Mouse (Mus musculus) neural tube, embryonic 13.5 days (tissue): ENCODE results near the gene Cntn5. TPM values are rescaled to one million over a fixed set of nuclear protein-coding genes. Genes with fewer than 3 reads are reported as not detected.

ENCODE experiments used
- ATAC-seq: fragments of 200-750 bp; cut with Nextera tagmentation; 2 replicates; pipeline ENCODE4 v1.8.0; 2017; ENCODE audit warnings: low read depth, mild to moderate bottlenecking, moderate TSS enrichment, moderate library complexity
- H3K27ac ChIP-seq: fragments of 300-500 bp; sonication (generic); replicated peaks from 2 replicates; pipeline ENCODE4 v1.5.1; 2015; ENCODE audit warnings: moderate library complexity, mild to moderate bottlenecking, inconsistent platforms
- H3K27me3 ChIP-seq: fragments of 300-500 bp; sonication (generic); 2 replicates; pipeline ENCODE4 v1.6.1; 2015; ENCODE audit warnings: mild to moderate bottlenecking, inconsistent platforms
- H3K36me3 ChIP-seq: fragments of 300-500 bp; sonication (generic); 2 replicates; pipeline ENCODE4 v1.6.1; 2015; ENCODE audit warnings: mild to moderate bottlenecking, inconsistent platforms
- H3K4me1 ChIP-seq: fragments of 300-500 bp; sonication (generic); replicated peaks from 2 replicates; pipeline ENCODE4 v1.6.1; 2015; ENCODE audit warnings: inconsistent platforms
- H3K4me2 ChIP-seq: fragments of 300-500 bp; sonication (generic); 2 replicates; pipeline ENCODE4 v1.6.1; 2015; ENCODE audit warnings: inconsistent platforms, mild to moderate bottlenecking, moderate library complexity
- H3K4me3 ChIP-seq: fragments of 300-500 bp; sonication (generic); 2 replicates; pipeline ENCODE4 v1.5.1; 2015; ENCODE audit warnings: mild to moderate bottlenecking, inconsistent platforms
- H3K9ac ChIP-seq: fragments of 300-500 bp; sonication (generic); 2 replicates; pipeline ENCODE4 v1.6.1; 2015; ENCODE audit warnings: moderate library complexity, mild to moderate bottlenecking, inconsistent platforms
- H3K9me3 ChIP-seq: fragments of 300-500 bp; sonication (generic); 2 replicates; pipeline ENCODE4 v1.6.1; 2016; ENCODE audit warnings: inconsistent platforms
- WGBS: fragments of 180-500 bp; shearing (Covaris S2); methylation state at CpG from one replicate; pipeline ENCODE4 v1.1.7; 2015; 5-methylcytosine and 5-hydroxymethylcytosine counted together
- polyA plus RNA-seq: library from polyadenylated mRNA; unstranded; fragments of >200 nt; fragmentation: Nextera tagmentation; extraction: Ambion mirVana; gene quantifications from 2 replicates; pipeline ENCODE4 v1.2.1, GENCODE M21; 2015

Gene Cntn5
- polyA plus RNA-seq, 1 experiment from 2014 or later: 14.4 TPM

DNA sequence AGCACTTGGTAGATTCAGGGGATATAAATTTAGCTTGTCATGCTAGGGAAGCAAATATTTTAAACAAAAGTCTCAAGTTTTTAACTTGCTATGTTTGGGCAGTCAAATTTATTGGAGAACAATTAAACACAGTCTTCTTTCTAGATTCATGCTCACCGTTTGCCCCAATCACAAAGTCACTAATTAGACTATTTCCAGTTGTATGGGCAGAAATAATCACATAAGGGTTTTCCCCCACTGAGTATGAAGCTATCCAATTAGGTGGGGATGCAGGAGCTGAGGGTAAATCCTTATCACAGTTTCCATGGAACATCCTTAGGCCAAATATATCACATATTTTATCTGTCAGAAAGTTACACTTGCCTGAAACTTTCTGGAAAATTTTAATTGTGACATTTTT lies 788.0 kb downstream of the Cntn5 start:
- no peaks in the 10 kb centered on the region for H3K9me3 ChIP-seq
- H3K4me1 ChIP-seq: no peaks in the 10 kb centered on the region
- H3K27ac ChIP-seq: no peak overlapping the region
- H3K4me3 ChIP-seq: no peak overlapping the region
- no peaks in the 10 kb centered on the region for H3K36me3 ChIP-seq
- ATAC-seq: no peak
- 74% methylated on average over 1 of the region's 1 CpGs for WGBS
- H3K9ac ChIP-seq: no peak overlapping the region
- no peaks in the 10 kb centered on the region for H3K27me3 ChIP-seq
- H3K4me2 ChIP-seq: no peak overlapping the region

DNA sequence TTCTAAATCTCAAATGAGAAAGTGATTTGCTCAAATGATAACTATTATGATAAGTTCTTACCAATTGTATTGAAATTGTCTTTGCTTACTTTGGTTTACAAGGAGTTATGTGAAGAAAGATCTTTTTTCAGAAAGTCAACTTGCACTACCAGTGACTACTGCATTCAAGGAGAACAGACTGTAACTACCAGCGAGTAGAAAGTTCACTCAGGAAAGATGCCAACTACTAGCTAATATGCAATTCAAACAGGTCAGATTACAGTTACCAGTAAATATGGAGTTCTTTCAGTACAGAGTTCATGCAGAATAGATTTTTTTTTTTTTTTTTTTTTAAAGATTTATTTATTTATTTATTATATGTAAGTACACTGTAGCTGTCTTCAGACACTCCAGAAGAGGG lies 795.4 kb downstream of the Cntn5 start:
- 0 out of 2 replicates have a peak, but pooled peaks cover 9% of the 10 kb centered on the region for H3K4me1 ChIP-seq
- H3K9ac ChIP-seq: no peak overlapping the region
- H3K36me3 ChIP-seq: no peaks in the 10 kb centered on the region
- ATAC-seq: no peak
- no peak overlapping the region for H3K27ac ChIP-seq
- no peak overlapping the region for H3K4me2 ChIP-seq
- no peaks in the 10 kb centered on the region for H3K27me3 ChIP-seq
- WGBS: 90% methylated on average over 1 of the region's 1 CpGs
- no peaks in the 10 kb centered on the region for H3K9me3 ChIP-seq
- no peak overlapping the region for H3K4me3 ChIP-seq

DNA sequence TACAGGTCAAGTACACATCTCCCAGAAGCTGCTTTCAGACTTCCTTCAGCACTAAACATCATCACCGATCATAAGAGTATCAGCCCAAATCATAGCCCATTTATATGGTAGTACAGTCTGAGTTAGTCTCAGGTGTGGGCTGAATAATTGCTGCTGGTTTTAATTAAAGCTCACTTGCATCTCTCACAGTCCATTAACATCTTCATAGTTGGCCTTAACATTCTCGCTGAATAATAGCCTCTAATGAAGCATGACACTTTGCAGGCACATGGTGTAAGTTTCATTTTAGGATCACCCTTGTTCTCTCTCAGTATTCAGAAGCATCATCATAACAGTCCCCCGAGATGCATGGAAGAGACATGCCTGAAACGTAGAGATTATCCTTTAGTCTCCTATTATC lies 796.7 kb downstream of the Cntn5 start:
- WGBS: 44% methylated on average over 4 of the region's 4 CpGs
- no peak; the same call in 1 of the 2 replicates for ATAC-seq

DNA sequence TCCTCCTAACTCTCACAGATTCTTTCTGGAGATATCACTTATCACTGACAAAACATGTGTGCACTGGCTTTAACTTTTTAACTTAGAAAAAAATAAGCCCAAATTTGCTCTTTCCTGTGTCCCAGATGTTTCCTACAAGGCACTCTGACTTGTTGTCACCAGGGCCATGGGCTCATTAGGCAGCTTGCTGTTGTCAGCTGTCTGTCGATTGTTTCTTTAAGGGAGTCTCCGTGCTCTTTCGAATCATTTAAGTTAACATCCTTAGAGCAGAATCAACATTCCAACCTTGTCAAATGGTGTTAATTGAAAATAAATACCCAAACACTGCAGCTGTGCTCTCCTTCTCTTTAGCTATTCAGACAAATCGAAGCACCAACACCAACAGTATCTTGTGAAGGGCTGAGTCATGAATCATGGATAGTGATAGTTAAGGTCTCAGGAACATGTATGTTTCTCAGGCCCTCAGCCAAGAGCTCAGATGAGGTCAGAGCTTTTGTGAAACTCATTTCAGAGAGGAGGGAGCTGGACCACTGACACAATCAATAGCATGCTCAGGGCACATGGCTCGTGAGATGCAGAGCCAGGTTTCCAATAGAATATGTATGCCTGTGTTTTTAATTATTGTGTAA lies 802.6 kb downstream of the Cntn5 start:
- Histone ChIP-seq H3K4me1 (no peaks in the 10 kb centered on the region), H3K9me3 (no peaks in the 10 kb centered on the region), H3K27ac (no peak overlapping the region), H3K36me3 (no peaks in the 10 kb centered on the region), H3K9ac (no peak overlapping the region), H3K4me3 (no peak overlapping the region), H3K27me3 (no peaks in the 10 kb centered on the region), H3K4me2 (no peak overlapping the region)
- 69% methylated on average over 5 of the region's 5 CpGs for WGBS
- no peak for ATAC-seq

More for the DNA sequence above, 796.7 kb downstream of the Cntn5 start:
- no peak overlapping the region for H3K4me2 ChIP-seq
- no peak overlapping the region for H3K4me3 ChIP-seq
- H3K9me3 ChIP-seq: no peaks in the 10 kb centered on the region
- H3K4me1 ChIP-seq: 0 out of 2 replicates have a peak, but pooled peaks cover 9% of the 10 kb centered on the region
- no peak overlapping the region for H3K9ac ChIP-seq
- H3K27ac ChIP-seq: no peak overlapping the region
- H3K36me3 ChIP-seq: no peaks in the 10 kb centered on the region
- H3K27me3 ChIP-seq: no peaks in the 10 kb centered on the region

DNA sequence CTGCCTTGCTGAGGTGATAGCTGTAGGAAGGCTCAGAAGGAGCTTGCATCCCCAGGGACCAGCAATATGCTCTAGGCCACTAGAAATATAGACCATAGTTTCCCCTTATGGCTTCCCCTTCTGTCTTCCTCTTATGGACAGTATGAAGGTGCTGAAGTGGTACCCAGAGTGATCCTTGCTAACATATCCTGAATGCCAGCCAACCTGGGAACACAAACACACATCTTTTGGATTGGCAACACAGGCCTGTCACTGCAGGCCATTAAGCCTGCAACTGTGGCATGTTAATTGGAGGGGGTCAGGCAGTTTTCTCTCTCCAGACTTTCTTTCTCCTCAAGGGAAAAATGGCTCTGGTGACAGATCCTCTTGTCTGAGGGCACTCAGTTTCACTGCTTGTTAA lies 828.3 kb downstream of the Cntn5 start:
- no peak overlapping the region for H3K4me3 ChIP-seq
- H3K27me3 ChIP-seq: no peaks in the 10 kb centered on the region
- ATAC-seq: no peak
- H3K4me2 ChIP-seq: no peak overlapping the region
- H3K9me3 ChIP-seq: no peaks in the 10 kb centered on the region
- H3K36me3 ChIP-seq: no peaks in the 10 kb centered on the region
- no peaks in the 10 kb centered on the region for H3K4me1 ChIP-seq
- no peak overlapping the region for H3K27ac ChIP-seq
- H3K9ac ChIP-seq: no peak overlapping the region

DNA sequence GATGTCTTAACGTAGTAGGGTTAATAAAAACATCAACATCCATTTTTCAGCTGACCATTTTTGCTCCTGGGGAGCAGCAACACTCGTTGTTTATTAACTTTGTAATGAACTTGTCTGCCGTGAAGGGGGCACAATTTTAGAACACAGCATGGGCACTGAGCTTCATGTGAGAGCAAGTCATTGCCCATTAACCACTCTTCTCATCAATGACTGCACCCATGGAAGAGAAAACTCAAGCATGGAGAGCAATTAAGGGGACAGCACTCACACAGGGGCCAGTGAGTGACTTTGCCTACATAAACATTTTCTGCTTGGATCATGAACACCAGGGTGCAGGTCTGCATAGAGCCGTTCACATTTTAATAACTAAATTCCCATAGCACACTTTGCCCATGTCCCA lies 831.2 kb downstream of the Cntn5 start:
- H3K36me3 ChIP-seq: no peaks in the 10 kb centered on the region
- no peaks in the 10 kb centered on the region for H3K27me3 ChIP-seq
- H3K4me1 ChIP-seq: no peaks in the 10 kb centered on the region
- H3K9ac ChIP-seq: no peak overlapping the region
- H3K27ac ChIP-seq: no peak overlapping the region
- H3K9me3 ChIP-seq: no peaks in the 10 kb centered on the region
- H3K4me2 ChIP-seq: no peak overlapping the region
- 56% methylated on average over 4 of the region's 4 CpGs for WGBS
- no peak overlapping the region for H3K4me3 ChIP-seq
- no peak for ATAC-seq

DNA sequence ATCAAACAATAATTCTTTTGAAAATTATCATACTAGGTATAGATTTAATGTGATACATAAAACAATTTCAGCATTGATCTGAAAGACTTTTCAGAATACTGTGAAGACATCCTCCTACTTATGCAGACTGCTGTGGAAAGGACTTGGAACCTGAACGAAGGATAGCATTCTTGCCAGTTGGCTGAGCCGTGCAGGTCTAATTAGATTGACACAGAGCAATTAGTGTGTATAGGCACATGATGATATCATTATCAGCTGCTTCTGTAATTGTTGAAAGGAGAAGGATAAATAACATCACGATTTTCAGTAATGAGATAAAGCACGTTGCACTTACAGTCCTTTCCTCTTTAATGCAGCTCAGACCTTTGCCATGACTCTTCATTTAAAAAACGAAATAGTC lies 831.7 kb downstream of the Cntn5 start:
- no peak overlapping the region for H3K27ac ChIP-seq
- no peak overlapping the region for H3K9ac ChIP-seq
- H3K4me1 ChIP-seq: no peaks in the 10 kb centered on the region
- H3K4me2 ChIP-seq: no peak overlapping the region
- H3K9me3 ChIP-seq: no peaks in the 10 kb centered on the region
- no peak overlapping the region for H3K4me3 ChIP-seq
- WGBS: 70% methylated on average over 5 of the region's 5 CpGs
- no peaks in the 10 kb centered on the region for H3K27me3 ChIP-seq
- H3K36me3 ChIP-seq: no peaks in the 10 kb centered on the region
- ATAC-seq: peak; percentile 23; the same call in 1 of the 2 replicates

DNA sequence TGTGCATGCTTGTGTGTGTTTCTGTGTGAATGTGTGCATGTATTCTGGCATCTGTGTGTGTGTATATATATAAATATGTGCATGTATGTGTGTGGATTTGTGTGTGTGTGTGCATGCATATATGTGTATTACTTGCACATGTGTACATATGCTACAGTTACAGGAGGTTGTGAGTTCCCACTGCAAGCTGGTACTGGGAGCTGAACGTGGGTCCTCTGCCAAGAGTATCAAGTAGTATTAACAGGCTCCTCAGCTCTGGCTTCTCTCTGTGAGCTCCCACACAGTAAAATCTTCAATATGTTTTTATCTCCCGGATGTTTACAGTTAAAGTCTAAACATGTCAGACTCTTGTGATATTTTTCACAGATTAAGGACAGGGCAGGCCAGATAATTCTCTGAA lies 833.3 kb downstream of the Cntn5 start:
- H3K27me3 ChIP-seq: no peaks in the 10 kb centered on the region
- 84% methylated on average over 2 of the region's 2 CpGs for WGBS
- H3K27ac ChIP-seq: no peak overlapping the region
- H3K36me3 ChIP-seq: no peaks in the 10 kb centered on the region
- H3K4me2 ChIP-seq: no peak overlapping the region
- H3K4me1 ChIP-seq: no peaks in the 10 kb centered on the region
- no peaks in the 10 kb centered on the region for H3K9me3 ChIP-seq
- no peak overlapping the region for H3K4me3 ChIP-seq
- no peak overlapping the region for H3K9ac ChIP-seq
- ATAC-seq: no peak

DNA sequence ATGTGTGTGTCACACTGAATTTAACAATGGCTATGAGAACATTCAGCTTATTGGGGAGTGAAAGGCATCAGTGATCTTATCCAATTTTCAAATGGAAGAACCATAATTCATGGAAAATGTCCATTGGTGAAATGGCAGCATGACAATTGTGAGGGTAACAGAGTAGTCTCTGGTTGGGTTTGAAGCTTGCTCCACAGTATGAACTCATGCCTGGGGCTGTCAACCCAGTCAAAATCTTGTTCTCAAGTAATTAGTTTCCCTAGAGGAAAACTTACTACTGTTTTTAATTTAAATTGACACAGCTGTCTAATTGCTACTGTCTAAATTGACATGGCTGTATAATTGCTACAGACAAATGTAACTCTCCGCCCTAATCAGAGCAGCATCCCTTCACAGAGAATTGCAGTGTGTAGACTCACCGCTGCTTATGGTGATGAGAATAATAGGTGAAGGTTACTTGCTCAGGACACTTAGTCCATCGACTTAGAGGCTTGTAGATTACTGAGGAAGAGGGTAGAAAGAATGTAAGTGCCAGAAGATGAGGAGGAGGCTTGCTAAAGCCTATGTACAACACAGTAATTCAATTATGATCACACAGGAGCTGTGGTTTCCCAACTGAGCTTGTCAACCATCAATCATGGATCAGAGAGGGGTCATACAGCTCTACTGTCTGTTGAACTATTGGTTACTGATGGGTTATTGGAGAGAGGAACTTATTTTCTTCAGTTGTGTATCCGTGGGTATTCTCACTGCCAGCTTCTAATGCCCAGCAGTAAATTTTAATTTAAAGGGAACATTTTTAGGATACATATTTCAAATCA lies 859.4 kb downstream of the Cntn5 start:
- Histone ChIP-seq H3K9ac (no peak overlapping the region), H3K9me3 (no peaks in the 10 kb centered on the region), H3K4me1 (no peaks in the 10 kb centered on the region; the same call in 1 of the 2 replicates), H3K4me2 (no peak overlapping the region), H3K4me3 (no peak overlapping the region), H3K27me3 (no peaks in the 10 kb centered on the region), H3K36me3 (no peaks in the 10 kb centered on the region), H3K27ac (no peak overlapping the region)
- peak; percentile 87 for ATAC-seq
- 61% methylated on average over 4 of the region's 4 CpGs for WGBS

DNA sequence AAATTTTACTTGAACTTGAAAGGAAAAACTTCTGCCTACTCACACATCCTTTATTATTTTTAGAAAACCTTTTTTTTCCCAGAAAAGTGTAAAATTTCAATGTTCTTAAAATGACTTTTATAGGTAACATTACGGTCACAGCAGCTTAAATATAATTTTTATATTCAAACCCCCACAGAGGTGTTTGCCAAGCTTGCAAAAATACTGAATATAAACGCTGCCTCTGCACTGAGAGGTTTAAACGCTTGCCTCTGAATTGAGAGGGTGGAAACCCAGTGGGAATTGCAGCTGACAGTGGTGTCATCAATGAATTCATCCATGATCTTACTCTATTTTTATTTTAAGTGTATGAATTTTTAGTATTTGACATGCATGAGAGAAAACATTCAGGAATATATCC lies 861.6 kb downstream of the Cntn5 start:
- WGBS: 66% methylated on average over 3 of the region's 3 CpGs
- Histone ChIP-seq H3K27ac (no peak overlapping the region), H3K4me2 (no peak overlapping the region), H3K9ac (no peak overlapping the region), H3K27me3 (no peaks in the 10 kb centered on the region), H3K9me3 (no peaks in the 10 kb centered on the region), H3K4me1 (no peaks in the 10 kb centered on the region; the same call in 1 of the 2 replicates), H3K36me3 (no peaks in the 10 kb centered on the region), H3K4me3 (no peak overlapping the region)
- no peak for ATAC-seq

DNA sequence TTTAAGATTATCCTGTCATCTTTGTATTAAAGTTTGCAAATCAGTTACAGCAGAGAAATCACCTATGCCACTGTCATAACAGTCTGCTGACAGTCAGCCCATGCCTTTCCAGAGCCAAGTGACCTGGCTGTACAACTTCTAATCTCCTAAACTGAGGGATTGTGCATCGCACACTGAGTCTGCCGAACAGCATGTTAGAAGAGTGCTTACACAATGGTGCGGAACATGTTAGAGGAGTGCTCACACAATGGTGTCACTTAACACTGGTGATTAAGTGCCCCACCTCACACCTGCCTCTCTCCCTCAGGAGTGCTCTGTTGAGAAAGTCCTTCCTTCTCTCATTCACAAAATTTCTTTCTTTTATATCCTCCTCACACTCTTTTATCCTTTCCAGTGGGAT lies 889.4 kb downstream of the Cntn5 start:
- Histone ChIP-seq H3K27me3 (no peaks in the 10 kb centered on the region), H3K4me3 (no peak overlapping the region), H3K27ac (no peak overlapping the region), H3K9me3 (no peaks in the 10 kb centered on the region), H3K9ac (no peak overlapping the region), H3K4me1 (no peaks in the 10 kb centered on the region), H3K4me2 (no peak overlapping the region), H3K36me3 (no peaks in the 10 kb centered on the region)
- 66% methylated on average over 3 of the region's 3 CpGs for WGBS
- no peak for ATAC-seq

DNA sequence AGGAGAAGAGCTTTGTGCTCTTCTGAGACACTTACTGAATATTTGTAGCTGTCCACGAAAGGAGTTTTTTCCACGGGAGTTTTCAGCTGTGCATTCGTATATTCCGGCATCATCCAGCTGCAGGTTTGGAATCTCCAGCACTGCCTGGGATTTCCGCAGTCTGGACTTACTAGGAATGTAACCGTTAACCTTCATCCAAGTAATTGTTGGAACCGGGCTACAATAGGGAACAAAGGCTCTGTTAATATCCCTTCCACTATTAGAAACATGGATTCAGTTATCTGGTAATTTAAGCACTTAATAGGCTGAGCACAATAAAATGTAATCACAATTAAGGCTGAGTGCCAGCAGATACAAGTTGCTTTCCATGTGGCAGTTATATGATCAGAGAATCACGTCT lies 920.5 kb downstream of the Cntn5 start:
- ATAC-seq: no peak
- no peak overlapping the region for H3K27ac ChIP-seq
- H3K4me2 ChIP-seq: no peak overlapping the region
- no peaks in the 10 kb centered on the region for H3K27me3 ChIP-seq
- H3K4me1 ChIP-seq: no peaks in the 10 kb centered on the region
- no peaks in the 10 kb centered on the region for H3K36me3 ChIP-seq
- no peak overlapping the region for H3K9ac ChIP-seq
- no peak overlapping the region for H3K4me3 ChIP-seq
- H3K9me3 ChIP-seq: no peaks in the 10 kb centered on the region
- WGBS: 71% methylated on average over 8 of the region's 8 CpGs

DNA sequence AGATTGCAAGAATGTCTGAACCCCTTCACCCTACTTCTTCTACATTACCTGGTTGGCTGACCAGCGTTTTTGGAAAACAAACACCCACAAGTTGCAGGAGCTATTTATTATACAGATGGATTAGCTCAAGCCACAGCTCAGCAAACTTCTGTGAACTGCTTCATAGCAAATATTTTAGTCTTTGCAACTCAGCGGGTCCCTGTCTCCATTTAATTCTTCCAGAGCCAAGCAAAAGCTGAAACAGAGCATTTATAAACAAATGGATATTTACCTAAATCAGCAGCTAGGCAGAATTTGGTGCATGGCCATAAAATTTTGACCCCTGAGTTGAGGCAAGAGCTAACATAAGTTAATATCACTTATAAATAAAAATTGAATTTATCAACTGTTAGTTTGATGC lies 921.4 kb downstream of the Cntn5 start:
- no peak for ATAC-seq
- no peaks in the 10 kb centered on the region for H3K4me1 ChIP-seq
- WGBS: 81% methylated on average over 2 of the region's 2 CpGs

More for the DNA sequence above, 921.4 kb downstream of the Cntn5 start:
- Histone ChIP-seq H3K27me3 (no peaks in the 10 kb centered on the region), H3K36me3 (no peaks in the 10 kb centered on the region), H3K9me3 (no peaks in the 10 kb centered on the region), H3K9ac (no peak overlapping the region), H3K27ac (no peak overlapping the region), H3K4me3 (no peak overlapping the region), H3K4me2 (no peak overlapping the region)
